Mouse (Mus musculus): ENCODE measurements around the gene Glce. TPM values are rescaled to one million over a fixed set of nuclear protein-coding genes. Genes with fewer than 3 reads are reported as not detected.

The Glce gene
- total RNA-seq, 2 experiments from 2014 or later = 23.9 to 27.5 TPM

- no peak for DNase-seq (ENCODE audit: low spot score in 2 of 2)
- no peak for TF ChIP-seq CTCF (conservative IDR thresholded peaks at IDR 0.05)
- Histone ChIP-seq H3K27ac (no peak overlapping the region), H3K4me3 (no peak overlapping the region)
Observed at GRCm38 (mm10) chr9:62042167-62042566, 80.3 kb downstream of the Glce start.

GRCm38 (mm10) chr9:62040008-62040608 lies 82.3 kb downstream of the Glce start:
- TF ChIP-seq CTCF (conservative IDR thresholded peaks at IDR 0.05) = peak; percentile 93
- DNase-seq (ENCODE audit: low spot score in 2 of 2) = peak; percentile 87 to 92
- H3K27ac ChIP-seq = peak overlapping the region; percentile 58; the same call in 1 of the 2 replicates
- H3K4me3 ChIP-seq = peak overlapping the region; percentile 33; the same call in 1 of the 2 replicates

GRCm38 (mm10) chr9:62035806-62036205 lies 86.6 kb downstream of the Glce start:
- no peak for DNase-seq (ENCODE audit: low spot score in 2 of 2)
- no peak for TF ChIP-seq CTCF (conservative IDR thresholded peaks at IDR 0.05)
- no peak overlapping the region for H3K4me3 ChIP-seq
- no peak overlapping the region for H3K27ac ChIP-seq

GRCm38 (mm10) chr9:62032206-62032605 lies 90.2 kb downstream of the Glce start:
- Histone ChIP-seq H3K27ac (no peak overlapping the region), H3K4me3 (no peak overlapping the region)
- no peak for TF ChIP-seq CTCF (conservative IDR thresholded peaks at IDR 0.05)
- no peak for DNase-seq (ENCODE audit: low spot score in 2 of 2)

- 0 out of 2 replicates have a peak, but pooled peaks have one; percentile 5 for TF ChIP-seq CTCF (conservative IDR thresholded peaks at IDR 0.05)
- DNase-seq (ENCODE audit: low spot score in 2 of 2) = no peak
- no peak overlapping the region for H3K27ac ChIP-seq
- no peak overlapping the region for H3K4me3 ChIP-seq
Observed at GRCm38 (mm10) chr9:62028072-62028471, 94.4 kb downstream of the Glce start.

- H3K4me3 ChIP-seq = peak within 1 kb of the TSS; percentile 50
- no peak for DNase-seq (ENCODE audit: low spot score in 2 of 2)
- H3K27ac ChIP-seq = peak within 1 kb of the TSS; percentile 46; the same call in 1 of the 2 replicates
- TF ChIP-seq CTCF (conservative IDR thresholded peaks at IDR 0.05) = no peak
Observed at GRCm38 (mm10) chr9:62026600-62026999, 95.9 kb downstream of the Glce start, which contains the start of gene Paqr5. Gene Paqr5, minus strand, starts transcription at chr9:62026856.

- H3K4me3 ChIP-seq = no peak overlapping the region
- DNase-seq (ENCODE audit: low spot score in 2 of 2) = no peak
- no peak for TF ChIP-seq CTCF (conservative IDR thresholded peaks at IDR 0.05)
- H3K27ac ChIP-seq = no peak overlapping the region
Observed at GRCm38 (mm10) chr9:62025056-62025455, 97.4 kb downstream of the Glce start.

GRCm38 (mm10) chr9:62023879-62024278 lies 98.6 kb downstream of the Glce start:
- DNase-seq (ENCODE audit: low spot score in 2 of 2) = no peak
- no peak for TF ChIP-seq CTCF (conservative IDR thresholded peaks at IDR 0.05)
- H3K4me3 ChIP-seq = no peak overlapping the region

GRCm38 (mm10) chr9:62022961-62023680 lies 99.3 kb downstream of the Glce start:
- no peak for TF ChIP-seq CTCF (conservative IDR thresholded peaks at IDR 0.05)
- no peak overlapping the region for H3K4me3 ChIP-seq
- no peak for DNase-seq (ENCODE audit: low spot score in 2 of 2)
- H3K27ac ChIP-seq = no peak overlapping the region

More at GRCm38 (mm10) chr9:62023879-62024278, 98.6 kb downstream of the Glce start:
- no peak overlapping the region for H3K27ac ChIP-seq

GRCm38 (mm10) chr9:62021583-62022120 lies 100.8 kb downstream of the Glce start:
- Histone ChIP-seq H3K4me3 (no peak overlapping the region), H3K27ac (no peak overlapping the region)
- TF ChIP-seq CTCF (conservative IDR thresholded peaks at IDR 0.05) = no peak
- no peak for DNase-seq (ENCODE audit: low spot score in 2 of 2)

GRCm38 (mm10) chr9:62020259-62020658 lies 102.2 kb downstream of the Glce start:
- no peak for DNase-seq (ENCODE audit: low spot score in 2 of 2)
- no peak overlapping the region for H3K27ac ChIP-seq
- no peak for TF ChIP-seq CTCF (conservative IDR thresholded peaks at IDR 0.05)
- no peak overlapping the region for H3K4me3 ChIP-seq

- no peak for TF ChIP-seq CTCF (conservative IDR thresholded peaks at IDR 0.05)
- no peak for DNase-seq (ENCODE audit: low spot score in 2 of 2)
- Histone ChIP-seq H3K27ac (no peak overlapping the region), H3K4me3 (no peak overlapping the region)
Observed at GRCm38 (mm10) chr9:62018229-62019093, 104.0 kb downstream of the Glce start.

Measured in layer of hippocampus, adult 2 months (tissue).